Mouse (Mus musculus): ENCODE results near the gene Olfr545. TPM values are rescaled to one million over a fixed set of nuclear protein-coding genes. Genes with fewer than 3 reads are reported as not detected.

Olfr545 gene
- total RNA-seq, 4 experiments from 2014 or later = not detected

DNA sequence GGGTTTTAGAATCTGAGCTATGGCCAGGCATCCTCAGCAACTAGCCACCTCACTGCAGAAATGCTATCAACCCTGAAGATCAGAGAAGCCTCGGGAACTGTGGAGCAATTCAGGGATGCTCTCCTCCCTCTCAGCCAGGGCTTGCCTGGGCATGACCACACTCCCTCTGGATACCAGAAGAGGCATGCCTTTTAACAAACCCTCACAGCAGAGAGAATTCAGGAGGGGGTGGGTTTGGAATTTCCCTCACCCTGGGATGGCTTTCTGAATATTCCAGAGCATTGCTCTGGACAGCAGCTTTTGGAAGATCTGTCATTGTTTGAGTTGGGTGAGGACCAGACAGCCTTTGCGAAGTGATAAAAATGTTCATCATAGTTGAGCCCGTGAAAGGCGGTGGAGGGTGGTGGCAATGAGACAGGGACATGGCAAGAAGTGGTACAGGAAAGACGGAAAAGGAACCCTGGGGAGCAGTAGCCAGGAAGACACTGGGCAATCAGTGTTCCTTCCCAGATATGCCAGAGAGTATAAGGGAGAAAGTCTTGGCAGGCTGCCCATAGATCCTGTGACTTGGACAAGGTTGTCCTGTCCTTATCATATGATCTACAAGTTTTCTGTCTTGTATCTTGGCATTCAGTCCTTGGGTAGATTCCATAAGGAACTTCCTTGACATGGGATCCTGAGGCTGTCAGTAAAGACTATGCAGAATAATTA is 19.9 kb downstream of the Olfr545 start:
- no peak for DNase-seq (ENCODE audit: low spot score in 2 of 2)

DNA sequence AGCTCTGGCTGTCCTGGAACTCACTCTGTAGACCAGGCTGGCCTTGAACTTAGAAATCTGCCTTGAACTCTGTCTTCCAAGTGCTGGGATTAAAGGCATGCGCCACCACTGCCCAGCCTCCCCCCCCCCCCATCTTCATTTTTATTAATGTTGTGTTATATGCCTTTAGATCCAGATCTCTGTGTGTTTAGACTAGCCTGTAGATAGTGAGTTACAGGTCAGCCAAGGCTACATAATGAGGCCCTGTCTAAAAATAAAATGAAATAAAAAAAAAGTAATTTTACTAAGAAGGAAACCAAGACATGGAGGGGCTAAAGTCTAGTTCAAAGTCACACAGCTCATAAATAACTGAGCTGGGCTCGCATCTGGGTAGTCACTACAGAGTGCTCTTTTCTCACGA is 20.4 kb downstream of the Olfr545 start:
- DNase-seq (ENCODE audit: low spot score in 2 of 2) = no peak

DNA sequence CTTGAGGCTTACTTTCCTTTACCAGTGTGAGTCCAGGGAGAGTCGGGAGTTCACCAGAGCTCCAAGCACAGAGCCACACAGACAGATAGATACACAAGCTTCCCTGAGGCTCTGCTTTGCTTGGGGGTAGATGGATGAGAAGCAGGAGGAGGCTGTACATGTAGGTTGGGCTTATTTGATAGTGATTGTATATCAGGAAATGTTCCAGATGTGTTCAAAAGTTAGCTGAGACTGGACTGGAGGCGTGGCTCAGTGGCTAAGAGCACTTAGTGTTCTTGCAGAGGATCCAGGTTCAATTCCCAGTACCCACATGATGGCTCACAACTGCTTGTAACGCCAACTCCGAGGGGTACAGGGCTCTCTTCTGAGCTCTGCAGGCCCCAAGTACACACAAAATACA is 20.9 kb downstream of the Olfr545 start:
- DNase-seq (ENCODE audit: low spot score in 2 of 2) = no peak

DNA sequence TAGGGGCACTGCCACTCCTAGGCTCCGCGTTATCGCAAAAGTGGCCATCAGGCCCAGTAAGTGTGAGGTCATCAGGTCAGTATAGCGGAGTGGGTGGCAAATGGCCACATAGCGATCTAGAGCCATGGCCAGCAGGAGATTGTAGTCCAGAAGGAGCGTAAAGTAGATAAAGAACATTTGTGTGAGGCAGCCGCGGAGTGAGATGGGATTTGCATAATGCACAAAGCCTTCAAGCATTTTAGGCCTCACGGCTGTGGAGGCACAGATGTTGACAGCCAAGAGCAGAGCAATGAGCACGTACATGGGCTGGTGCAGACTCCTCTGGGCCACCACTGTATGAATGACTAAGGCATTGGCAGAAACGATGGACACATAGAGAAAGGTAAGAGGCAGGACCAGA is 22.0 kb downstream of the Olfr545 start:
- DNase-seq (ENCODE audit: low spot score in 2 of 2) = no peak

DNA sequence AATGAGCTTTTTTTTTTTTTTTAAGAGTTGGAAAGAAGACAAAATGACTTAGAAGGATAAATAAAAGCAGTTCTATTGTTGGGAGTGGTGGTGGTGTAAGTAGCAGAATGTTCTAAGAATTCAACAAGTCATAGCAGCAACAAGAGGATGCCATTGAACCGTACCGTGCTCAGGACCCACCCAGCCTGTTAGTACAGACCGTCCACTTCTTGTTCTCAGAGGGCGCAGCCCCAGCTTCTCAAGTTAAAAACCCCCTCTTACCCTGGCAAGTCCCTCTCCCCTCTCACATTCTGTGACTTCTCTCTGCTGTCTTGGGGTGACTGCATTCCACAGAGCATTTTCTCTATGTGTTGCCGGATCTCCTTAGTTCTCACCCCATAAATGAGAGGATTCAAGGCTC is 22.8 kb downstream of the Olfr545 start:
- no peak for DNase-seq (ENCODE audit: low spot score in 2 of 2)

DNA sequence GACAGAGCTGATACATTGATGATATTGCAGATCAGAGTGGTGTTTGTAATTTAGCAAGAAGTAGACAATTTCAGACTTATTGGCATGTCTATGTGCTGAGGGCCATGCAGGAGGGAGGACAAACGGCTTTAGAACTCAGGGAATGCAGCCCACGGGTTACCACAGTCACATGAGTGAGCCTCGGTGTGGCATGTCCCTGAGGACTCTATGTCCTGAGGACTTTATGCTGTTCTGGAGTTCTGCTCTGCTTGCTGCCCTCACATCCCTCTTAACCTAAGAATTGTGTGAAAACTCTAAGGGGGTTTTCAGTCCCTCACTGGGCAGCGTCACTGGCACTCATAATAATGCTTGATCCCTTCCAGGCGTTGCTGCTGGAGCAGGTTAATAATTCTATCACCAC is 26.7 kb downstream of the Olfr545 start:
- DNase-seq (ENCODE audit: low spot score in 2 of 2) = no peak

DNA sequence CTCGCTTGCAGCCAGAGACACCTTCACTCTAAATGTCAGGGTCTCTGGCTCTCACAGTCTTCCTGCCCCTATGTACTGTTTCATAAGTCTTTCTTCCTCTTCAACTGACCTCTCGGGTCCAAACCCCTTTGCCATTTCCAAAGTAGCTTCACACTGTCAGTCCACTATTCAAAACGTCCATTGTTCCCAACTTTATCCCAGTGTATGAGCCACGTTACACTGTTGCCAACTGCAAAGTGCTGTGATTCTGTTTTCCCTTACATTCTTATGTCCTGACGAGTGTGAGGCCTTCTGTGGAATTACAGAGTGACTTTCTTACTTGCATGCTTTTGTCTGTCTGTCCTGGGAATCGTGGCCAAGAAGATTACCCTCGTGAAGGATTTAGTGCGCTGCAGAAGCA is 31.8 kb downstream of the Olfr545 start:
- DNase-seq (ENCODE audit: low spot score in 2 of 2) = no peak

DNA sequence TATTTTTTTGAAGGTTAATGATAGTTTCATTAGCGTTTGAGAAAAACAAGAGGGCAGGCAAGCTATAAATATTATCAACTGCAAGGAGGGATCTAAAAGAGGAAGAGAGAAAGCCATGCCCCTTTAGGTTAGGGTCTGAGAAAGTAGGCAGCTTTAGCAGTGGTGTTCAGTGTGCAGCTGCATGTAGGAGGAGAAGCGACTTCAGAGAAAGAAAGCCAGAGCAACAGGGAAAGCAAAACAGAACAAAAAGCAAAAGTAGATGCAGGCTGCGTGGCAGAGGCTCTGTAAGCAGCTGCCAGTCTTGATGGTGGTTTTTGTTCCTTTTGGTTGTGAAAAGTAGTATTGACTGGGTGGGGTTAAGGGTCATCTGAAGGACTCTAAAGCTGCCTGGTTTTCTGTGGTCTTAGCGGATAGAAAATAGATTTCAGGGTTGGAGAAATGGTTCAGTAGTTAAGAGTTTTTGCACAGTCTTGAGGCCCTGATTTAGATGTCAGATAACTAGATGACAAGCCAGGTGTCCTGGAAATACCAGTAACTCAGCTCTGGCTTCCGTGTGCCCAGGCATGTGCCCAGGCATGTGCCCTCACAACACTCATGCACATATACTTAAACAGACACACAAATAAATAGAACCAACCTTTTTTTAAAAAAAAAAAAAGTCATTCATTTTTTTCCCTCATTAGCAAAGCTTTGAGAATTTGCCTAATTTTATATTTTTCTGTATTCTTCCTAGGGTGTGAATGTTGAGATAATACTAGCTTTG is 40.6 kb downstream of the Olfr545 start:
- DNase-seq (ENCODE audit: low spot score in 2 of 2) = no peak

DNA sequence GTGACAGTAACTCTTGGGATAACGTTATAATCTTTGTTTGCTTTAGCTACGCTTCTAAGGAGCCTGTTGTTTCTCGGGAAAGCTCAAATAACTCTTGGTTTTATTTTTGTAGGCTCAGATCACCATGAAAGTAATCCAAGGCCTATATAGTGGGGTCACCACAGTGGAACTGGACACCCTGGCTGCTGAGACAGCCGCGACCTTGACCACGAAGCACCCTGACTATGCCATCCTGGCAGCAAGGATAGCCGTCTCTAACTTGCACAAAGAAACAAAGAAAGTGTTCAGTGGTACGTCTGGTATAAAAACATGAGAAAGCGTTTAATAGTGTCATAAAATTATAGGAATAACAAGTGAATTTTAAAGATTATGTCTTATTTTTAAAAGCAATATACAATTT is 52.9 kb downstream of the Olfr545 start:
- DNase-seq (ENCODE audit: low spot score in 2 of 2) = peak in 1 of 2 experiments; percentile 10

DNA sequence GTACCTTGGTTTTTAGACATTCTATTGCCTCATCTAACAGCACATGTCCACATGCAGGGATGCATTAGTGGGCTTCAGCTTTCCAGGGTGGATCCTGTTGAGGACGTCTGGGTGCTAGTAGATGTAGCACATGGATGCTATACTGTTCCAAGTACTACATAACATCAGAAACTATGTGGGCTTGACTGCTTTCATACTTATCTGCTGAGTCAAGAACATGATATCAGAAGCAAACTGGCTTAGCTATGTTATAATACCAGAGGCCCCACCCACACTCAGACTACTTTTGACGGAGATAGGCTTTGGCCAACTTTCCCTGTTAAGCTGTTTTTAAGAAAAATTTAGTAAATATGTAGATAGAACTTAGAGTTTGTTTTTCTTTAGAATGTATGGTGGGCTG is 55.1 kb downstream of the Olfr545 start:
- no peak for DNase-seq (ENCODE audit: low spot score in 2 of 2)

DNA sequence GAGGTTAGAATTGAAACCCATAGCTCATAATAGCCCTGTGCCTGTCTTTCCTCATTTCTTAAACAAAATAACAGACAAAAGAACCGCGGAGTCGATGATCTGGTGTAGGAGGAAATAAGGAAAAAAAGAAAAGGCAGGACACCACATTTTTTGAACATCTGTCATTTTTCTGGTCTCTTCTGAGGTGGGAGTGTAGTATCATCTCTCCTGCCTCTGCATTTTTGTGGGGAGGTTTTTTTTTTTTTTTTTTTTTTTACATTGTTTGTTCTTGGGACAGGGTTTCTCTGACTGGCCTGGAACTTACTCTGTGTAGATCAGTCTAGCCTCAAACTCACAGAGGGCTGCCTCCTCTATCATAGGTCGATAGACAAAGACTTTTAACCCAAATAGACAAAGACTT is 56.9 kb downstream of the Olfr545 start:
- no peak for DNase-seq (ENCODE audit: low spot score in 2 of 2)

DNA sequence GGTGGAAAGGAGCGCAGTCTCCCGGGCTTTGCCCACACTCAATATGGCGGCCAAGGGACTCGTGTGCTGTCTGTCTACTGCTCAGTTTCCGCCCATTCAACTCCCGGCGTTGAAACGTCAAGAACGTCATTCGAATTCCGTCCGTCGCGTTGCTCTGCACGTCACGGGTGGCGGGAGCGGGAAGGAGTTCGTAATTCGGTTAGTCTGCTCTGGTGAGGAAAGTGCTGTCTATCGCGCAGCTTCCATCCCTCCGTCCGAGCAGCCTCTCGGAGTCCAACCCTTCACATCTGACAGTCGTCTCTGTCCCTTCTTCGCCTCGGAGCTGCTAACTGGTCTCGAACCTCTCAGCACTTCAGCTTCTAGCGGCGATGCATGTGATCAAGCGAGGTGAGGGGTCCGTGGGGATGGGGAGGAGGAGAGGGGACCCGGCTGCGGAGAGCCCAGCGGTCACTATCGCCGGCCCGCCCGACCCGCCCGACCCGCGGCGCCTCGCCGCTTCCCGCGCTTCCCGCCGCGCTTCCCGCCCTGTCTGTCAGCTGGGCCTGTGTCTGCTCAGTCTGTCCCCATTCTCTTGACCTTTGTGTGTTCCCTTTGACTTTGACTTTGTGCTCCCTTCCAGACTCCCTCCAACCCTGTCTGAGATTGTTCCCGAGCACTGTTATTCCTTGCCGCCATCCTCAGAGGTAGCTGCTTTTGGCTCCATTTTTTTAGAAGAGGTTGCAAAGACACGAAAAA is 57.5 kb downstream of the Olfr545 start, which contains the start of gene Rrm1:
Gene Rrm1 (plus strand): TSS at position 39 of the 735 bp plus-strand sequence.
- DNase-seq (ENCODE audit: low spot score in 2 of 2) = peak; percentile 86 to 89

Other genes starting within 250 kb of the Olfr545 start
- gene Rhog, start 243.5 kb downstream of the Olfr545 start, total RNA-seq (2022) = 10 to 100 TPM in 3 of 4 experiments, 1 to 10 TPM in 1; 8.9 to 14.8 (median 11.5) TPM
- 100 to 1,000 TPM; 159 to 172 (median 166) TPM for gene Stim1, start 231.8 kb downstream of the Olfr545 start, total RNA-seq (2022)
- 10 to 100 TPM; 16.9 to 19.9 (median 17.9) TPM for gene Rrm1, start 57.9 kb downstream of the Olfr545 start, total RNA-seq (2022)
- not detected for gene Olfr543, start 17.9 kb downstream of the Olfr545 start, total RNA-seq (2022)
- not detected for gene Olfr544, start 11.3 kb downstream of the Olfr545 start, total RNA-seq (2022)
- gene Olfr547, start 35.2 kb upstream of the Olfr545 start, total RNA-seq (2022) = not detected
- gene Olfr548-ps1, start 41.3 kb upstream of the Olfr545 start, total RNA-seq (2022) = not detected
- not detected for gene Olfr549, start 50.3 kb upstream of the Olfr545 start, total RNA-seq (2022)
- gene Trim21, start 65.9 kb upstream of the Olfr545 start, total RNA-seq (2022) = 1 to 10 TPM; 1.9 to 2.5 (median 2.1) TPM
- not detected for gene Olfr550, start 71.9 kb upstream of the Olfr545 start, total RNA-seq (2022)
- gene Olfr551, start 92.3 kb upstream of the Olfr545 start, total RNA-seq (2022) = not detected
- under 1 TPM in 2 of 4 experiments, not detected in 2; 0.10 to 0.13 TPM for gene Olfr552, start 98.2 kb upstream of the Olfr545 start, total RNA-seq (2022)
- not detected for gene Olfr553, start 118.6 kb upstream of the Olfr545 start, total RNA-seq (2022)
- gene Olfr554, start 138.9 kb upstream of the Olfr545 start, total RNA-seq (2022) = not detected
- not detected for gene Olfr555, start 159.2 kb upstream of the Olfr545 start, total RNA-seq (2022)
- gene Olfr556, start 165.3 kb upstream of the Olfr545 start, total RNA-seq (2022) = not detected
- 1 to 10 TPM; 3.8 to 5.3 (median 4.6) TPM for gene Trim68, start 187.8 kb upstream of the Olfr545 start, total RNA-seq (2022)
- gene Olfr557, start 196.3 kb upstream of the Olfr545 start, total RNA-seq (2022) = not detected
- 1 to 10 TPM in 2 of 4 experiments, under 1 TPM in 2; 0.75 to 1.1 (median 0.98) TPM for gene Olfr558, start 202.6 kb upstream of the Olfr545 start, total RNA-seq (2022)
- gene Olfr33, start 219.5 kb upstream of the Olfr545 start, total RNA-seq (2022) = not detected
- gene Olfr559, start 227.9 kb upstream of the Olfr545 start, total RNA-seq (2022) = not detected